Mouse (Mus musculus): ENCODE data around the gene Ldlrad3.

DNA sequence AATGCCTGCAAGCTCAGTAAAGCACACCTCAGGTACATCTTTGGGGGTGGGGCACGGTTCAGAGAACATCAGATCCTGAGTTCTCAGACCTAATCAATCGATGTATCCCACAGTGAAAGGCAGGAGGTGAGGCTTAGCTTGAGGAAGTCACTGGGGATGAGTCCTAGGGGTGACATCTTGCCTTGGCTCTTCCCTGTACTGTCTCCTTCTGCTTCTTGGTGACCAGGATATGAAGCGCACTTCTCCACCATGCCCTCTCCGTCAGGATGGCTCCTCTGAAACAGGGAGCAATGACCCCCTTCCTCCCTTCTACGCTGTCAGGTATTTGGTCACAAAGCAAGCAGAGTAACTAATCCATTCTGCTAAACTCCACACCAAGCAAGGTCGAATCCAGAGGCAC is 79.5 kb downstream of the Ldlrad3 start:
- TF ChIP-seq CTCF (conservative IDR thresholded peaks at IDR 0.05; ENCODE audit: insufficient read depth, insufficient read length, low read depth, low read length) = no peak
- TF ChIP-seq POLR2A (IDR thresholded peaks at IDR 0.05; ENCODE audit: low read depth, low read length) = no peak

Measured in kidney, adult 2 months (tissue).